Mouse (Mus musculus): ENCODE data around the gene Dgki. TPM values are rescaled to one million over a fixed set of nuclear protein-coding genes. Genes with fewer than 3 reads are reported as not detected.

The Dgki gene
- total and polyA plus RNA-seq, 3 experiments = 0.05 TPM; not detected in 2

- no peaks in the 10 kb centered on the region for H3K36me3 ChIP-seq (replicated peaks)
- 0 out of 2 replicates have a peak, but pooled peaks cover 5% of the 10 kb centered on the region for H3K9me3 ChIP-seq (replicated peaks)
- no peak for TF ChIP-seq TAL1 (conservative IDR thresholded peaks at IDR 0.05; ENCODE audit: low read depth, low read length)
- TF ChIP-seq GATA2 (IDR thresholded peaks at IDR 0.05; ENCODE audit: borderline replicate concordance, low read depth, low read length) = no peak
- no peak for TF ChIP-seq POLR2AphosphoS5 (IDR thresholded peaks at IDR 0.05; ENCODE audit: insufficient replicate concordance, low read depth, low read length)
- no peak for TF ChIP-seq GATA1 (IDR thresholded peaks at IDR 0.05; ENCODE audit: borderline replicate concordance, low read length)
- no peak for TF ChIP-seq CTCF (IDR thresholded peaks at IDR 0.05; ENCODE audit: low read depth, low read length)
- H3K4me1 ChIP-seq (ENCODE audit: insufficient read depth, low read depth, low read length) = no peaks in the 10 kb centered on the region
- DNase-seq (ENCODE audit: low spot score) (no peak), ATAC-seq (ENCODE audit: extremely low read depth, insufficient number of reproducible peaks, low FRiP score, poor library complexity, severe bottlenecking) (no peak)
- no peak overlapping the region for H3K4me3 ChIP-seq (ENCODE audit: low read depth, low read length)
- no peaks in the 10 kb centered on the region for H3K27me3 ChIP-seq (ENCODE audit: insufficient read depth, low read length)
These were observed 9.3 kb downstream of the Dgki start for GRCm38 (mm10) chr6:37290691-37291090.

- ATAC-seq (ENCODE audit: extremely low read depth, insufficient number of reproducible peaks, low FRiP score, poor library complexity, severe bottlenecking) (no peak), DNase-seq (ENCODE audit: low spot score) (no peak)
- Histone ChIP-seq H3K4me1 (ENCODE audit: insufficient read depth, low read depth, low read length) (no peaks in the 10 kb centered on the region), H3K4me3 (ENCODE audit: low read depth, low read length) (no peak overlapping the region), H3K9me3 (replicated peaks) (0 out of 2 replicates have a peak, but pooled peaks cover 3% of the 10 kb centered on the region), H3K27me3 (ENCODE audit: insufficient read depth, low read length) (no peaks in the 10 kb centered on the region), H3K36me3 (replicated peaks) (no peaks in the 10 kb centered on the region)
- TF ChIP-seq TAL1 (conservative IDR thresholded peaks at IDR 0.05; ENCODE audit: low read depth, low read length) = no peak
These were observed 13.8 kb downstream of the Dgki start for GRCm38 (mm10) chr6:37286134-37286533.

- DNase-seq (ENCODE audit: low spot score) (no peak), ATAC-seq (ENCODE audit: extremely low read depth, insufficient number of reproducible peaks, low FRiP score, poor library complexity, severe bottlenecking) (no peak)
- Histone ChIP-seq H3K4me3 (ENCODE audit: low read depth, low read length) (no peak overlapping the region), H3K36me3 (replicated peaks) (no peaks in the 10 kb centered on the region), H3K4me1 (ENCODE audit: insufficient read depth, low read depth, low read length) (no peaks in the 10 kb centered on the region), H3K27me3 (ENCODE audit: insufficient read depth, low read length) (no peaks in the 10 kb centered on the region), H3K9me3 (replicated peaks) (0 out of 2 replicates have a peak, but pooled peaks cover 3% of the 10 kb centered on the region)
- no peak for TF ChIP-seq TAL1 (conservative IDR thresholded peaks at IDR 0.05; ENCODE audit: low read depth, low read length)
- no peak for TF ChIP-seq GATA1 (IDR thresholded peaks at IDR 0.05; ENCODE audit: borderline replicate concordance, low read length)
- TF ChIP-seq GATA2 (IDR thresholded peaks at IDR 0.05; ENCODE audit: borderline replicate concordance, low read depth, low read length) = no peak
- no peak for TF ChIP-seq CTCF (IDR thresholded peaks at IDR 0.05; ENCODE audit: low read depth, low read length)
- TF ChIP-seq POLR2AphosphoS5 (IDR thresholded peaks at IDR 0.05; ENCODE audit: insufficient replicate concordance, low read depth, low read length) = no peak
These were observed 15.1 kb downstream of the Dgki start for GRCm38 (mm10) chr6:37284879-37285278.

GRCm38 (mm10) chr6:37283336-37283735 lies 16.6 kb downstream of the Dgki start:
- H3K9me3 ChIP-seq (replicated peaks) = no peaks in the 10 kb centered on the region
- no peak for ATAC-seq (ENCODE audit: extremely low read depth, insufficient number of reproducible peaks, low FRiP score, poor library complexity, severe bottlenecking)
- H3K4me3 ChIP-seq (ENCODE audit: low read depth, low read length) = no peak overlapping the region
- TF ChIP-seq POLR2AphosphoS5 (IDR thresholded peaks at IDR 0.05; ENCODE audit: insufficient replicate concordance, low read depth, low read length) = no peak
- TF ChIP-seq CTCF (IDR thresholded peaks at IDR 0.05; ENCODE audit: low read depth, low read length) = no peak
- TF ChIP-seq GATA1 (IDR thresholded peaks at IDR 0.05; ENCODE audit: borderline replicate concordance, low read length) = no peak
- TF ChIP-seq GATA2 (IDR thresholded peaks at IDR 0.05; ENCODE audit: borderline replicate concordance, low read depth, low read length) = no peak
- TF ChIP-seq TAL1 (conservative IDR thresholded peaks at IDR 0.05; ENCODE audit: low read depth, low read length) = no peak
- H3K4me1 ChIP-seq (ENCODE audit: insufficient read depth, low read depth, low read length) = no peaks in the 10 kb centered on the region
- no peaks in the 10 kb centered on the region for H3K36me3 ChIP-seq (replicated peaks)
- no peak for DNase-seq (ENCODE audit: low spot score)
- no peaks in the 10 kb centered on the region for H3K27me3 ChIP-seq (ENCODE audit: insufficient read depth, low read length)

GRCm38 (mm10) chr6:37282659-37283058 lies 17.3 kb downstream of the Dgki start:
- TF ChIP-seq POLR2AphosphoS5 (IDR thresholded peaks at IDR 0.05; ENCODE audit: insufficient replicate concordance, low read depth, low read length) = no peak
- no peak for TF ChIP-seq CTCF (IDR thresholded peaks at IDR 0.05; ENCODE audit: low read depth, low read length)
- TF ChIP-seq GATA1 (IDR thresholded peaks at IDR 0.05; ENCODE audit: borderline replicate concordance, low read length) = no peak
- TF ChIP-seq GATA2 (IDR thresholded peaks at IDR 0.05; ENCODE audit: borderline replicate concordance, low read depth, low read length) = no peak
- no peak for TF ChIP-seq TAL1 (conservative IDR thresholded peaks at IDR 0.05; ENCODE audit: low read depth, low read length)
- ATAC-seq (ENCODE audit: extremely low read depth, insufficient number of reproducible peaks, low FRiP score, poor library complexity, severe bottlenecking) = no peak

GRCm38 (mm10) chr6:37276834-37277715 lies 22.9 kb downstream of the Dgki start:
- DNase-seq (ENCODE audit: low spot score) = no peak
- Histone ChIP-seq H3K4me3 (ENCODE audit: low read depth, low read length) (no peak overlapping the region), H3K9me3 (replicated peaks) (no peaks in the 10 kb centered on the region), H3K36me3 (replicated peaks) (no peaks in the 10 kb centered on the region), H3K27me3 (ENCODE audit: insufficient read depth, low read length) (no peaks in the 10 kb centered on the region), H3K4me1 (ENCODE audit: insufficient read depth, low read depth, low read length) (no peaks in the 10 kb centered on the region)
- TF ChIP-seq TAL1 (conservative IDR thresholded peaks at IDR 0.05; ENCODE audit: low read depth, low read length) (no peak), POLR2AphosphoS5 (IDR thresholded peaks at IDR 0.05; ENCODE audit: insufficient replicate concordance, low read depth, low read length) (no peak), GATA2 (IDR thresholded peaks at IDR 0.05; ENCODE audit: borderline replicate concordance, low read depth, low read length) (no peak), CTCF (IDR thresholded peaks at IDR 0.05; ENCODE audit: low read depth, low read length) (no peak), GATA1 (IDR thresholded peaks at IDR 0.05; ENCODE audit: borderline replicate concordance, low read length) (no peak)
- ATAC-seq (ENCODE audit: extremely low read depth, insufficient number of reproducible peaks, low FRiP score, poor library complexity, severe bottlenecking) = no peak

More at GRCm38 (mm10) chr6:37282659-37283058, 17.3 kb downstream of the Dgki start:
- H3K27me3 ChIP-seq (ENCODE audit: insufficient read depth, low read length) = no peaks in the 10 kb centered on the region
- no peak for DNase-seq (ENCODE audit: low spot score)
- H3K4me1 ChIP-seq (ENCODE audit: insufficient read depth, low read depth, low read length) = no peaks in the 10 kb centered on the region
- H3K36me3 ChIP-seq (replicated peaks) = no peaks in the 10 kb centered on the region
- no peaks in the 10 kb centered on the region for H3K9me3 ChIP-seq (replicated peaks)
- no peak overlapping the region for H3K4me3 ChIP-seq (ENCODE audit: low read depth, low read length)
